Mouse (Mus musculus) G1E (cell line): Measurements from ENCODE around the gene AC170998.1. TPM values are rescaled to one million over a fixed set of nuclear protein-coding genes. Genes with fewer than 3 reads are reported as not detected.

ENCODE experiments used
- ATAC-seq: 2 replicates; pipeline ENCODE4 v1.8.0; 2016; ENCODE audit warnings: mild to moderate bottlenecking; ENCODE audit not compliant: insufficient number of reproducible peaks, poor library complexity, low FRiP score, severe bottlenecking; ENCODE audit errors: extremely low read depth
- DNase-seq: peaks from one replicate; pipeline ENCODE4 v3.0.0; 2012; ENCODE audit warnings: low spot score
- H3K27me3 ChIP-seq: 2 replicates; pipeline ENCODE4 v1.6.1; 2012; ENCODE audit warnings: mild to moderate bottlenecking, low read length, inconsistent platforms; ENCODE audit not compliant: insufficient read depth
- H3K36me3 ChIP-seq: replicated peaks from 2 replicates; pipeline ENCODE3; 2012; ENCODE audit warnings: mild to moderate bottlenecking, inconsistent platforms
- H3K4me1 ChIP-seq: 2 replicates; pipeline ENCODE4 v1.6.1; 2012; ENCODE audit warnings: low read depth, low read length, inconsistent platforms, mixed read lengths; ENCODE audit not compliant: insufficient read depth
- H3K4me3 ChIP-seq: 2 replicates; pipeline ENCODE4 v1.5.1; 2012; ENCODE audit warnings: low read depth, mild to moderate bottlenecking, inconsistent platforms, low read length, moderate library complexity, mixed read lengths
- H3K9me3 ChIP-seq: replicated peaks from 2 replicates; pipeline ENCODE4 v1.6.1; 2012; ENCODE audit warnings: inconsistent platforms
- CTCF ChIP-seq: IDR thresholded peaks from 2 replicates; pipeline ENCODE4 v1.5.1; 2012; ENCODE audit warnings: low read depth, low read length, inconsistent platforms, mixed read lengths
- GATA1 ChIP-seq: IDR thresholded peaks from 2 replicates; pipeline ENCODE4 v1.6.1; 2012; ENCODE audit warnings: borderline replicate concordance, low read length, inconsistent platforms, mixed read lengths
- GATA2 ChIP-seq: IDR thresholded peaks from 2 replicates; pipeline ENCODE4 v1.6.1; 2012; ENCODE audit warnings: low read depth, low read length, inconsistent platforms, borderline replicate concordance
- POLR2AphosphoS5 ChIP-seq: IDR thresholded peaks from 2 replicates; pipeline ENCODE4 v1.6.1; 2012; ENCODE audit warnings: low read depth, low read length, inconsistent platforms; ENCODE audit not compliant: insufficient replicate concordance
- TAL1 ChIP-seq: conservative IDR thresholded peaks from 2 replicates; pipeline ENCODE4 v1.6.1; 2012; ENCODE audit warnings: low read depth, low read length, inconsistent platforms, mixed read lengths
- polyA plus RNA-seq: library from polyadenylated mRNA; stranded (reverse); fragments of >175 nt; gene quantifications from 2 replicates; pipeline ENCODE4 v1.2.3, GENCODE M21; 2012
- total RNA-seq, 2 experiments: library from RNA; stranded (forward) in 1 of 2; stranded (reverse) in 1 of 2; fragments of 200-1000 nt in 1 of 2; fragments of >200 nt in 1 of 2; fragmentation: Nextera tagmentation in 1 of 2; gene quantifications; 2 replicates each; pipeline ENCODE4 v1.2.3; 2014 to 2017

AC170998.1 gene
- total and polyA plus RNA-seq, 3 experiments: 1.3 to 5.6 TPM; not detected in 1

DNA sequence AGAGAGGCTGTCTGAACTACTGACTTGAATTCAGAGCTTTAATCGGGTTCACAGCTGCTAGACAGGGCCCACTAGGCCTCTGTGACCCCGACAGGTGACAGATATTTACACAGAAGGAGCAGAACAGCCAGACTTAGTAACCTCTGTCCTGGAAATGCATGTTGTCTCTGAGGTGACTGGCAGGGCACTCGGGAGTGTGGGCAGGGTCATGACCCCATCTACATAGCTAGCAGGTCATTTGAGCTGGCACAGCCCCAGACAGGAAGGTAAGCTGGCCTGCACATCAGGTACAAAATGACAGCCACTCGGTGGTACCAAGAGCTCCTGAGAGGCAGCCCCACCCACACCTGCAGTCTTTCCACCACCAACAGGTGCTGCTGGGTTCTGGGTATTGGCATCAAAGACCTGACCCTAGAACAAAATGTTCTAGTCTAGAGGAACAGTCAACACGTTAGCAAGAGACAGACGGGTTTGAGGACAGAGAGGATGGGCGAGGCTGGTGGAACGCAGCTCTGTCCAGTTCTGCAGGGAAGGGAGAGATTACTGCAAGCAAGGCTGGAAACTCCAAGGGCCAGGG lies 34.9 kb downstream of the AC170998.1 start:
- no peak for DNase-seq
- ATAC-seq: no peak
- Histone ChIP-seq H3K4me3 (no peak overlapping the region), H3K36me3 (no peaks in the 10 kb centered on the region), H3K9me3 (no peaks in the 10 kb centered on the region), H3K4me1 (peaks cover 3% of the 10 kb centered on the region), H3K27me3 (peaks cover 27% of the 10 kb centered on the region)
- TF ChIP-seq POLR2AphosphoS5: no peak
- no peak for TF ChIP-seq CTCF
- no peak for TF ChIP-seq GATA1
- TF ChIP-seq TAL1: no peak
- no peak for TF ChIP-seq GATA2

DNA sequence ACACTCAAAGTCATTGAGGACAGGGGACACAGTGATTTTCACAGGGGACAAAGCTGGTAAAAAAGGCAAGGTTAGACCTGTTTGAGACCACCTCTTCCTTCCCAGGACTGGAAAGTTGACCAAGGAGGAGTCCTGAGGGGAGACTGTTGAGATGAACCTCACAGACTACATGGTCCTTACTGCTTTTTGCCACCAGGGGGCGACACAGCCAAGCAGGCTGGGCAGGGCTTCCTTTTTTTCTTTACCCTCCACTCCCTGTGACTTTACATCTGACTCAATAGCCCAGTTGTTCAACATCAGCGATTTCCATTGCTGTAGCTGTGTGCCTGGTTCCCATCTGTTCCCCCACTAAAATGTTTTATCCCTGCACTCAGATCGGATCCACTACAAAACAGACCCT lies 36.0 kb downstream of the AC170998.1 start:
- TF ChIP-seq GATA2: no peak
- no peak for TF ChIP-seq GATA1
- TF ChIP-seq CTCF: peak; percentile 95
- TF ChIP-seq POLR2AphosphoS5: no peak
- TF ChIP-seq TAL1: no peak
- no peak for ATAC-seq
- peak; percentile 54 for DNase-seq
- no peak overlapping the region for H3K4me3 ChIP-seq
- no peaks in the 10 kb centered on the region for H3K36me3 ChIP-seq
- H3K4me1 ChIP-seq: peaks cover 3% of the 10 kb centered on the region
- H3K9me3 ChIP-seq: no peaks in the 10 kb centered on the region
- H3K27me3 ChIP-seq: peaks cover 18% of the 10 kb centered on the region

DNA sequence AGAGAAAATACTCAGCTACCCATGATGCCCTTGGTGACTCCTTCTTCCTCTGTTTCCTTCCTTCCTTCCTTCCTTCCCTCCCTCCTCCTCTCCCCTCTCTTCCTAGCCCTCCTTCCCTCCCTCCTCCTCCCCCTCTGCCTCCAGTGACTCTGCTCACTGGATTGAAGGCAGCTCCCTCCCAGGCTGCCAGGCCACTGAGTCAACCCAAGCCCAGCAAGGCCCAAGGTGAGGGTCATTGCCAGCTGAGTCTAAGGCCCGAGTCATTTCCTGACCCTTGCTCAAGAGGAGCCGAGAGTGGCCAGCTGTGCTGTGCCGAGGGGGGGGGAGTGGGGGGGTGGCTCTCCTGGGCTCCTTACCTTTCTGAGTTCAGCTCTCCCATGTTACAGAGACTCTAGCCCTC lies 40.3 kb downstream of the AC170998.1 start:
- ATAC-seq (no peak), DNase-seq (no peak)
- Histone ChIP-seq H3K4me3 (no peak overlapping the region), H3K36me3 (no peaks in the 10 kb centered on the region), H3K4me1 (no peaks in the 10 kb centered on the region; the same call in 1 of the 2 replicates), H3K27me3 (peaks cover 23% of the 10 kb centered on the region; the same call in 1 of the 2 replicates), H3K9me3 (no peaks in the 10 kb centered on the region)
- no peak for TF ChIP-seq GATA2
- no peak for TF ChIP-seq GATA1
- no peak for TF ChIP-seq CTCF

DNA sequence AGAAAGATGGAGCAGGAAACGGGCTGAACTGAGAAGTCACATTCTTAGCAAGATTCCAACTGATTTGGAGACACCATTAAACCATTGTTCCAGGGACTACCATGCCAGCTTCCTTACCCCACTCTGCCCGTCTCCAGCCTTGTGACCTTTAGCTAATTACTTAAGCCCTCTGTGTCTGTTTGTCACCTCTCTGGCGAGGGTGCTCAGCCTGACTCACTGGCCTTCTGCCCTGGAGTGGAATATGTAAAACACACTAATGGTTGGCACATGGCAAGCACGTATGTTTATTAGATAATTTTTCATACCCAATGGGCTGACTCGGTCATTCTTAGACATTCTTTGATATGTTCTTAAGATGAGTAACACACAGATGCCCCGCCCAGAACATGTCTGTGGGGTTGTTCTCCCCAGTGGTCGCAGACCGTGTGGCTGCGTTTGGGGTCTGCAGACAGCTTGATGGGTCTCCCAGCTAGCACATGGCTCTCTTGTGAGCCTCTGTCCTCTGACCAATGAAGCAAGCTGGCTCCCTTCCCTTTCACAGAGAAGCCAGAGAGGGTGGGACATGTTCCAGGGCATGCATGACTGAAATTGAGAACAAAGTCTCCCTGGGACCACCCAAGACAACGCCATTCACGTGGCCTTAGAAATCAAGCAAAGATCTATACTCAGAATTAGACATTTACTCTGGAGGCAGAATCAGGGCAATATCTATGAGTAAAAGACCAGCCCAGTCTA lies 41.1 kb downstream of the AC170998.1 start:
- ATAC-seq: no peak
- no peak for DNase-seq
- no peaks in the 10 kb centered on the region; the same call in 1 of the 2 replicates for H3K4me1 ChIP-seq
- no peak overlapping the region for H3K4me3 ChIP-seq
- H3K36me3 ChIP-seq: no peaks in the 10 kb centered on the region
- no peaks in the 10 kb centered on the region for H3K9me3 ChIP-seq
- TF ChIP-seq CTCF (no peak), GATA2 (no peak), GATA1 (no peak), POLR2AphosphoS5 (no peak)
- H3K27me3 ChIP-seq: peaks cover 25% of the 10 kb centered on the region; the same call in 1 of the 2 replicates

DNA sequence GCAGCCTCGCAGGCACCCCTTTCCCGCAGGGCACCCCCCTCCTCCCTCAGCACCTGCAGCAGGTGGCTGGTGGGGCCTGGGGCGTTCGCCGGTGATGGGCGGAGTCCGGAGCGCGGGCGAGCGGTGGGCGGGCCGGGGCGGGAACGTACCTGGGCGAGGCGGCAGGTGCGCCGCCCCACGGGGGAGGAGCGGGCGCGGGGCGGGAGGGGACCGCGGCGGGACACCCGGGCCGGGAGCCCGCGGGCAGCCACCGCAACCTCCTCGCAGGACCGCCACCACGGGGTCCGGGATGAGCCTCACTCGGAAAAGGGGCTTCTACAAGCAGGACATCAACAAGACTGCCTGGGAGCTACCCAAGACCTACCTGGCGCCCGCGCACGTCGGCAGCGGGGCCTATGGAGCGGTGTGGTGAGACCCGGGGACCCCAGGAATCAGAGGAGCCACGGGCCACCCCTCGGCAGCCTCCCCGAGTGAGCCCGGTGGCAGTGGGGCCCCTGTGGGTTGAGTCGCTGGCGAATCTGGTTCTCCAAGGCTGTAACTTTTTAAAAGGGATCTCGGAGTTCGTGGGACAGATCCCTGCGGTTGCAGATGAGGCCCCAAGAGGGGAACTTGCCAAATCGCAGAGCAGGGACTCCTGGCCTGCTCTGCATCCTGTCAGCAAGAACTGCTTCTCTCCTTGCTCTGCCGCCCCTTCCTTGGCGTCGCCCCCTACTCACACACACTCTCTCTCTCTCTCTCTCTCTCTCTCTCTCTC lies 43.4 kb downstream of the AC170998.1 start, which contains the start of gene Mapk13:
Gene Mapk13 (plus strand): TSS at position 177 of the 754 bp plus-strand sequence.
- H3K9me3 ChIP-seq: peaks cover 1% of the 10 kb centered on the region
- H3K4me1 ChIP-seq: no peaks in the 10 kb centered on the region
- H3K27me3 ChIP-seq: peaks cover 23% of the 10 kb centered on the region; the same call in 1 of the 2 replicates
- no peak for TF ChIP-seq TAL1
- no peak for TF ChIP-seq GATA1
- DNase-seq (no peak), ATAC-seq (no peak)
- H3K36me3 ChIP-seq: no peaks in the 10 kb centered on the region
- no peak within 1 kb of the TSS for H3K4me3 ChIP-seq

DNA sequence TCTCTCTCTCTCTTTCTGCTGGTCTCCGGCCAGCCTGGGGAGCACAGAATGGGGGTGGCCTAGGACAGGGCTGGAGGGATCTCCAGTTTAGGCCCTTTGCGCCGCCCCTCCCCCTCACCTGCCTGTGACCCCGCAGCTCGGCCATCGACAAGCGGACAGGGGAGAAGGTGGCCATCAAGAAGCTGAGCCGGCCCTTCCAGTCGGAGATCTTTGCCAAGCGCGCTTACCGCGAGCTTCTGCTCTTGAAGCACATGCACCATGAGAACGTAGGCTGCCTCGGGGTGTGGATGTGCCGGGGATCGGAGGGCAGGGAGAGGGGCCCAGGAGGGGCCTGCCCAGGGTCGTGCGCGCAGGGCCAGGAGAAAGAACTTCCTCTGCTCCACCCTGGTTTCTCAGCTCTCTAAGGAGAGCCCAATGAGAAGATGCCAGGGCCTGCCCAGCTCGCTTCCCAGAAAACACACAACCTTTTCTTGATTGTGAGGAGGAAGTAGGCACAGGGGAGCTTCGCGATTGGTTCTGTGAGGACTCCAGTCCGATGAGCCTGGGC lies 44.1 kb downstream of the AC170998.1 start:
- ATAC-seq (no peak), DNase-seq (no peak)
- H3K27me3 ChIP-seq: peaks cover 23% of the 10 kb centered on the region; the same call in 1 of the 2 replicates
- H3K9me3 ChIP-seq: peaks cover 2% of the 10 kb centered on the region
- H3K36me3 ChIP-seq: no peaks in the 10 kb centered on the region
- no peaks in the 10 kb centered on the region for H3K4me1 ChIP-seq
- H3K4me3 ChIP-seq: no peak overlapping the region
- TF ChIP-seq GATA2 (no peak), POLR2AphosphoS5 (no peak), GATA1 (no peak), TAL1 (no peak), CTCF (no peak)
